Mouse (Mus musculus): ENCODE data around the gene Rreb1. TPM values are rescaled to one million over a fixed set of nuclear protein-coding genes. Genes with fewer than 3 reads are reported as not detected.

Rreb1 gene
- polyA plus RNA-seq, 1 experiment from 2014 or later: 2.0 TPM

- ATAC-seq: no peak
- Histone ChIP-seq H3K36me3 (ENCODE audit: control insufficient read depth, insufficient read depth, low read length) (no peaks in the 10 kb centered on the region), H3K4me2 (ENCODE audit: low read length) (no peak overlapping the region), H3K9me3 (ENCODE audit: control insufficient read depth, low read length) (no peaks in the 10 kb centered on the region), H3K4me3 (ENCODE audit: low read length) (no peak overlapping the region), H3K9ac (ENCODE audit: low read depth, low read length) (no peak overlapping the region), H3K27ac (ENCODE audit: low read depth, low read length) (no peak overlapping the region), H3K27me3 (replicated peaks; ENCODE audit: control insufficient read depth, insufficient read depth, low read length) (no peaks in the 10 kb centered on the region), H3K4me1 (ENCODE audit: control insufficient read depth, insufficient read depth, low read depth, low read length) (no peaks in the 10 kb centered on the region)
- 82% methylated on average over 10 of the region's 10 CpGs for WGBS
Observed at GRCm38 (mm10) chr13:37843844-37844243, 65.6 kb downstream of the Rreb1 start.

GRCm38 (mm10) chr13:37845156-37845555 is 67.0 kb downstream of the Rreb1 start:
- Histone ChIP-seq H3K36me3 (ENCODE audit: control insufficient read depth, insufficient read depth, low read length) (no peaks in the 10 kb centered on the region), H3K27me3 (replicated peaks; ENCODE audit: control insufficient read depth, insufficient read depth, low read length) (no peaks in the 10 kb centered on the region), H3K9ac (ENCODE audit: low read depth, low read length) (no peak overlapping the region), H3K27ac (ENCODE audit: low read depth, low read length) (no peak overlapping the region), H3K4me1 (ENCODE audit: control insufficient read depth, insufficient read depth, low read depth, low read length) (no peaks in the 10 kb centered on the region), H3K4me2 (ENCODE audit: low read length) (no peak overlapping the region), H3K9me3 (ENCODE audit: control insufficient read depth, low read length) (no peaks in the 10 kb centered on the region), H3K4me3 (ENCODE audit: low read length) (no peak overlapping the region)
- WGBS: 72% methylated on average over 3 of the region's 3 CpGs
- no peak for ATAC-seq

- no peaks in the 10 kb centered on the region for H3K27me3 ChIP-seq (replicated peaks; ENCODE audit: control insufficient read depth, insufficient read depth, low read length)
- H3K27ac ChIP-seq (ENCODE audit: low read depth, low read length): no peak overlapping the region
- H3K9ac ChIP-seq (ENCODE audit: low read depth, low read length): no peak overlapping the region
- no peak for ATAC-seq
- no peak overlapping the region for H3K4me3 ChIP-seq (ENCODE audit: low read length)
- no peaks in the 10 kb centered on the region for H3K9me3 ChIP-seq (ENCODE audit: control insufficient read depth, low read length)
- H3K36me3 ChIP-seq (ENCODE audit: control insufficient read depth, insufficient read depth, low read length): no peaks in the 10 kb centered on the region
- 84% methylated on average over 7 of the region's 7 CpGs for WGBS
- H3K4me1 ChIP-seq (ENCODE audit: control insufficient read depth, insufficient read depth, low read depth, low read length): no peaks in the 10 kb centered on the region
- H3K4me2 ChIP-seq (ENCODE audit: low read length): no peak overlapping the region
Observed at GRCm38 (mm10) chr13:37845641-37846040, 67.4 kb downstream of the Rreb1 start.

GRCm38 (mm10) chr13:37846507-37846906 is 68.3 kb downstream of the Rreb1 start:
- no peaks in the 10 kb centered on the region for H3K9me3 ChIP-seq (ENCODE audit: control insufficient read depth, low read length)
- no peak overlapping the region for H3K27ac ChIP-seq (ENCODE audit: low read depth, low read length)
- 80% methylated on average over 11 of the region's 11 CpGs for WGBS
- no peaks in the 10 kb centered on the region for H3K4me1 ChIP-seq (ENCODE audit: control insufficient read depth, insufficient read depth, low read depth, low read length)
- H3K4me3 ChIP-seq (ENCODE audit: low read length): no peak overlapping the region
- no peaks in the 10 kb centered on the region for H3K27me3 ChIP-seq (replicated peaks; ENCODE audit: control insufficient read depth, insufficient read depth, low read length)
- no peak overlapping the region for H3K9ac ChIP-seq (ENCODE audit: low read depth, low read length)
- no peak for ATAC-seq
- no peaks in the 10 kb centered on the region for H3K36me3 ChIP-seq (ENCODE audit: control insufficient read depth, insufficient read depth, low read length)
- no peak overlapping the region for H3K4me2 ChIP-seq (ENCODE audit: low read length)

- no peak overlapping the region for H3K9ac ChIP-seq (ENCODE audit: low read depth, low read length)
- H3K9me3 ChIP-seq (ENCODE audit: control insufficient read depth, low read length): no peaks in the 10 kb centered on the region
- WGBS: 85% methylated on average over 9 of the region's 9 CpGs
- H3K27me3 ChIP-seq (replicated peaks; ENCODE audit: control insufficient read depth, insufficient read depth, low read length): no peaks in the 10 kb centered on the region
- H3K4me3 ChIP-seq (ENCODE audit: low read length): no peak overlapping the region
- no peak for ATAC-seq
- H3K4me1 ChIP-seq (ENCODE audit: control insufficient read depth, insufficient read depth, low read depth, low read length): no peaks in the 10 kb centered on the region
- no peaks in the 10 kb centered on the region for H3K36me3 ChIP-seq (ENCODE audit: control insufficient read depth, insufficient read depth, low read length)
- H3K27ac ChIP-seq (ENCODE audit: low read depth, low read length): no peak overlapping the region
- no peak overlapping the region for H3K4me2 ChIP-seq (ENCODE audit: low read length)
Observed at GRCm38 (mm10) chr13:37846962-37847570, 68.9 kb downstream of the Rreb1 start.

- Histone ChIP-seq H3K9me3 (ENCODE audit: control insufficient read depth, low read length) (no peaks in the 10 kb centered on the region), H3K27ac (ENCODE audit: low read depth, low read length) (no peak overlapping the region), H3K4me3 (ENCODE audit: low read length) (no peak overlapping the region), H3K27me3 (replicated peaks; ENCODE audit: control insufficient read depth, insufficient read depth, low read length) (no peaks in the 10 kb centered on the region), H3K4me1 (ENCODE audit: control insufficient read depth, insufficient read depth, low read depth, low read length) (no peaks in the 10 kb centered on the region), H3K36me3 (ENCODE audit: control insufficient read depth, insufficient read depth, low read length) (no peaks in the 10 kb centered on the region), H3K4me2 (ENCODE audit: low read length) (no peak overlapping the region), H3K9ac (ENCODE audit: low read depth, low read length) (no peak overlapping the region)
- ATAC-seq: no peak
- 67% methylated on average over 16 of the region's 17 CpGs for WGBS
Observed at GRCm38 (mm10) chr13:37847601-37848358, 69.6 kb downstream of the Rreb1 start.

- Histone ChIP-seq H3K36me3 (ENCODE audit: control insufficient read depth, insufficient read depth, low read length) (no peaks in the 10 kb centered on the region), H3K9ac (ENCODE audit: low read depth, low read length) (no peak overlapping the region), H3K4me2 (ENCODE audit: low read length) (no peak overlapping the region), H3K9me3 (ENCODE audit: control insufficient read depth, low read length) (no peaks in the 10 kb centered on the region), H3K4me1 (ENCODE audit: control insufficient read depth, insufficient read depth, low read depth, low read length) (no peaks in the 10 kb centered on the region), H3K4me3 (ENCODE audit: low read length) (no peak overlapping the region), H3K27ac (ENCODE audit: low read depth, low read length) (no peak overlapping the region), H3K27me3 (replicated peaks; ENCODE audit: control insufficient read depth, insufficient read depth, low read length) (no peaks in the 10 kb centered on the region)
- no peak for ATAC-seq
- WGBS: 74% methylated on average over 5 of the region's 5 CpGs
Observed at GRCm38 (mm10) chr13:37848438-37848837, 70.2 kb downstream of the Rreb1 start.

- H3K27me3 ChIP-seq (replicated peaks; ENCODE audit: control insufficient read depth, insufficient read depth, low read length): no peaks in the 10 kb centered on the region
- no peaks in the 10 kb centered on the region for H3K36me3 ChIP-seq (ENCODE audit: control insufficient read depth, insufficient read depth, low read length)
- H3K9me3 ChIP-seq (ENCODE audit: control insufficient read depth, low read length): no peaks in the 10 kb centered on the region
- no peak overlapping the region for H3K4me3 ChIP-seq (ENCODE audit: low read length)
- H3K4me2 ChIP-seq (ENCODE audit: low read length): no peak overlapping the region
- no peak overlapping the region for H3K27ac ChIP-seq (ENCODE audit: low read depth, low read length)
- no peak for ATAC-seq
- H3K4me1 ChIP-seq (ENCODE audit: control insufficient read depth, insufficient read depth, low read depth, low read length): peaks cover 2% of the 10 kb centered on the region
- no peak overlapping the region for H3K9ac ChIP-seq (ENCODE audit: low read depth, low read length)
- 80% methylated on average over 5 of the region's 5 CpGs for WGBS
Observed at GRCm38 (mm10) chr13:37851617-37852016, 73.4 kb downstream of the Rreb1 start.

GRCm38 (mm10) chr13:37852850-37853249 is 74.7 kb downstream of the Rreb1 start:
- H3K9me3 ChIP-seq (ENCODE audit: control insufficient read depth, low read length): no peaks in the 10 kb centered on the region
- 84% methylated on average over 3 of the region's 3 CpGs for WGBS
- peaks cover 2% of the 10 kb centered on the region for H3K4me1 ChIP-seq (ENCODE audit: control insufficient read depth, insufficient read depth, low read depth, low read length)
- H3K36me3 ChIP-seq (ENCODE audit: control insufficient read depth, insufficient read depth, low read length): no peaks in the 10 kb centered on the region
- no peak overlapping the region for H3K4me3 ChIP-seq (ENCODE audit: low read length)
- H3K9ac ChIP-seq (ENCODE audit: low read depth, low read length): no peak overlapping the region
- no peak for ATAC-seq
- H3K27me3 ChIP-seq (replicated peaks; ENCODE audit: control insufficient read depth, insufficient read depth, low read length): no peaks in the 10 kb centered on the region
- no peak overlapping the region for H3K27ac ChIP-seq (ENCODE audit: low read depth, low read length)
- no peak overlapping the region for H3K4me2 ChIP-seq (ENCODE audit: low read length)
